ENCODE assay signal across 8 mouse cellular contexts in genomic region chr8:83897211-83897610, GRCm38 (mm10). TPM values are rescaled to one million over a fixed set of nuclear protein-coding genes. Genes with fewer than 3 reads are reported as not detected.
DNase-seq lines count a peak whose midpoint lies in the region; ATAC-seq and TF ChIP-seq lines count a peak whose summit lies in the region.

No protein-coding gene starts in this region.

- H3K36me3 ChIP-seq in kidney, embryonic 15.5 days, result no peaks in the 10 kb centered on the region
- no peaks in the 10 kb centered on the region for H3K36me3 ChIP-seq in lung, embryonic 14.5 days (ENCODE audit: insufficient read depth)

- peak; percentile 76 for DNase-seq in right cerebral cortex, adult 18-20 months
- no peak for DNase-seq in right cerebral cortex, postnatal 36 days (ENCODE audit: low spot score in 2 of 2)
- DNase-seq in cerebellum, adult 9-11 months, result peak; percentile 90
- peak; percentile 51 to 66 for DNase-seq in gastrocnemius, postnatal 4 days (ENCODE audit: low spot score in 2 of 2)
- DNase-seq in lung, embryonic 14.5 days, result peak; percentile 75
- DNase-seq in right cerebral cortex, postnatal 25 days, result peak; percentile 74

- H3K27ac ChIP-seq in kidney, embryonic 15.5 days, result no peak overlapping the region
- no peak overlapping the region for H3K27ac ChIP-seq in lung, embryonic 14.5 days (ENCODE audit: low read depth)

- peak; percentile 77 for TF ChIP-seq CTCF in lung, embryonic 14.5 days (IDR thresholded peaks at IDR 0.05; ENCODE audit: low read depth)

- peaks cover 39% of the 10 kb centered on the region for H3K4me1 ChIP-seq in kidney, embryonic 15.5 days
- H3K4me1 ChIP-seq in lung, embryonic 14.5 days (ENCODE audit: insufficient read depth), result peaks cover 14% of the 10 kb centered on the region

- H3K9me3 ChIP-seq in kidney, embryonic 15.5 days (replicated peaks), result no peaks in the 10 kb centered on the region
- no peaks in the 10 kb centered on the region for H3K9me3 ChIP-seq in lung, embryonic 14.5 days (ENCODE audit: low read depth, low read length)

- H3K4me2 ChIP-seq in kidney, embryonic 15.5 days, result peak overlapping the region; percentile 92
- H3K4me2 ChIP-seq in lung, embryonic 14.5 days, result peak overlapping the region; percentile 58

- ATAC-seq in kidney, embryonic 15.5 days (replicated peaks; ENCODE audit: low FRiP score), result no peak
- no peak for ATAC-seq in lung, embryonic 14.5 days (ENCODE audit: insufficient read depth)
- ATAC-seq in granulocyte monocyte progenitor cell, adult 5-6 weeks (replicated peaks; ENCODE audit: poor library complexity, severe bottlenecking), result no peak

- WGBS in kidney, embryonic 15.5 days, result 2% methylated on average over 26 of the region's 26 CpGs
- 3% methylated on average over 26 of the region's 26 CpGs for WGBS in lung, embryonic 14.5 days

- H3K4me3 ChIP-seq in kidney, embryonic 15.5 days (replicated peaks), result peak overlapping the region; percentile 36
- H3K4me3 ChIP-seq in lung, embryonic 14.5 days (ENCODE audit: low read depth, low read length), result peak overlapping the region; percentile 23; the same call in 1 of the 2 replicates

- peak overlapping the region; percentile 23; the same call in 1 of the 2 replicates for H3K9ac ChIP-seq in kidney, embryonic 15.5 days
- H3K9ac ChIP-seq in lung, embryonic 14.5 days, result no peak overlapping the region

- peaks cover 27% of the 10 kb centered on the region for H3K27me3 ChIP-seq in kidney, embryonic 15.5 days
- no peaks in the 10 kb centered on the region for H3K27me3 ChIP-seq in lung, embryonic 14.5 days (ENCODE audit: insufficient read depth, low read length)

RNA-seq across cellular contexts. Expression of gene Adgrl1, which starts 2.7 kb away (rescaled TPM):
- 10 to 100 TPM; 33.6 to 37.6 TPM for total RNA-seq in gastrocnemius, postnatal 4 days (2021)
- polyA plus RNA-seq in kidney, embryonic 15.5 days (2015; fragmentation: Nextera tagmentation; extraction: Ambion mirVana), result 17.8 and 18.8 TPM in 2 replicates
- 23.3 and 29.1 TPM in 2 replicates for polyA plus RNA-seq in lung, embryonic 14.5 days (2014; fragmentation: Nextera tagmentation; extraction: Ambion mirVana)
- 1.4 and 2.4 TPM in 2 replicates for total RNA-seq in granulocyte monocyte progenitor cell, adult 5-6 weeks (2014; fragmentation: Nextera tagmentation)
- total RNA-seq in granulocyte monocyte progenitor cell, adult 5-6 weeks (2017), result 2.4 and 3.6 TPM in 2 replicates

RNA-seq across cellular contexts. Expression of gene Gm10644, which starts 57.8 kb away (rescaled TPM):
- under 1 TPM; 0.22 to 0.23 TPM for total RNA-seq in gastrocnemius, postnatal 4 days (2021)
- 0.69 and 0.71 TPM in 2 replicates for polyA plus RNA-seq in kidney, embryonic 15.5 days (2015; fragmentation: Nextera tagmentation; extraction: Ambion mirVana)
- polyA plus RNA-seq in lung, embryonic 14.5 days (2014; fragmentation: Nextera tagmentation; extraction: Ambion mirVana), result 0.50 and 0.64 TPM in 2 replicates
- not detected in 2 replicates for total RNA-seq in granulocyte monocyte progenitor cell, adult 5-6 weeks (2014; fragmentation: Nextera tagmentation)
- not detected in 2 replicates for total RNA-seq in granulocyte monocyte progenitor cell, adult 5-6 weeks (2017)

RNA-seq across cellular contexts. Expression of gene Asf1b, which starts 58.1 kb away (rescaled TPM):
- total RNA-seq in gastrocnemius, postnatal 4 days (2021), result 10 to 100 TPM; 14.9 to 17.2 TPM
- 60.7 and 62.2 TPM in 2 replicates for polyA plus RNA-seq in kidney, embryonic 15.5 days (2015; fragmentation: Nextera tagmentation; extraction: Ambion mirVana)
- 87.4 and 88.9 TPM in 2 replicates for polyA plus RNA-seq in lung, embryonic 14.5 days (2014; fragmentation: Nextera tagmentation; extraction: Ambion mirVana)
- total RNA-seq in granulocyte monocyte progenitor cell, adult 5-6 weeks (2014; fragmentation: Nextera tagmentation), result 36.8 and 53.8 TPM in 2 replicates
- total RNA-seq in granulocyte monocyte progenitor cell, adult 5-6 weeks (2017), result 29.8 and 33.2 TPM in 2 replicates

Comparison
In these comparisons a context has a peak if more than half of its experiments do, and no peak if none do; other contexts are left out.
1. DNase-seq: peak in right cerebral cortex, adult 18-20 months (single experiment), cerebellum, adult 9-11 months (single experiment), gastrocnemius, postnatal 4 days (2 of 2), lung, embryonic 14.5 days (single experiment) and right cerebral cortex, postnatal 25 days (single experiment); none in right cerebral cortex, postnatal 36 days (0 of 2).
2. RNA of gene Adgrl1, which starts 2.7 kb away (total RNA-seq): 33.6 to 37.6 TPM in gastrocnemius, postnatal 4 days; 1.4 to 3.6 TPM in granulocyte monocyte progenitor cell, adult 5-6 weeks; every median in the first group is over 4 times any median in the second.